Mouse (Mus musculus): ENCODE data around the gene Cds1. TPM values are rescaled to one million over a fixed set of nuclear protein-coding genes. Genes with fewer than 3 reads are reported as not detected.

The Cds1 gene
- polyA plus RNA-seq, 1 experiment from 2014 or later = 7.2 TPM

- H3K4me1 ChIP-seq (ENCODE audit: control insufficient read depth, insufficient read depth, low read length) = no peaks in the 10 kb centered on the region
- no peak overlapping the region for H3K27ac ChIP-seq (ENCODE audit: low read depth, low read length)
- no peaks in the 10 kb centered on the region for H3K27me3 ChIP-seq (ENCODE audit: control insufficient read depth, insufficient read depth, low read length)
- no peak overlapping the region for H3K9ac ChIP-seq (replicated peaks; ENCODE audit: low read depth, low read length)
- ATAC-seq (ENCODE audit: low read depth) = no peak
- H3K4me2 ChIP-seq (ENCODE audit: low read depth, low read length) = no peak overlapping the region
- no peak overlapping the region for H3K4me3 ChIP-seq (ENCODE audit: low read depth, low read length)
- no peaks in the 10 kb centered on the region for H3K36me3 ChIP-seq (ENCODE audit: control insufficient read depth, insufficient read depth, low read length)
- no peaks in the 10 kb centered on the region for H3K9me3 ChIP-seq (ENCODE audit: control insufficient read depth, low read length)
- 91% methylated on average over 2 of the region's 2 CpGs for WGBS
Measured at GRCm38 (mm10) chr5:101742014-101742413, 22.9 kb upstream of the Cds1 start.

- ATAC-seq (ENCODE audit: low read depth) = no peak
- 98% methylated on average over 8 of the region's 8 CpGs for WGBS
- no peak overlapping the region for H3K4me3 ChIP-seq (ENCODE audit: low read depth, low read length)
- H3K4me1 ChIP-seq (ENCODE audit: control insufficient read depth, insufficient read depth, low read length) = no peaks in the 10 kb centered on the region
- H3K27me3 ChIP-seq (ENCODE audit: control insufficient read depth, insufficient read depth, low read length) = no peaks in the 10 kb centered on the region
- H3K27ac ChIP-seq (ENCODE audit: low read depth, low read length) = no peak overlapping the region
- H3K36me3 ChIP-seq (ENCODE audit: control insufficient read depth, insufficient read depth, low read length) = no peaks in the 10 kb centered on the region
- H3K9me3 ChIP-seq (ENCODE audit: control insufficient read depth, low read length) = no peaks in the 10 kb centered on the region
- no peak overlapping the region for H3K4me2 ChIP-seq (ENCODE audit: low read depth, low read length)
- H3K9ac ChIP-seq (replicated peaks; ENCODE audit: low read depth, low read length) = no peak overlapping the region
Measured at GRCm38 (mm10) chr5:101742425-101742824, 22.5 kb upstream of the Cds1 start.

GRCm38 (mm10) chr5:101744886-101745285 is 20.0 kb upstream of the Cds1 start:
- 88% methylated on average over 6 of the region's 6 CpGs for WGBS
- H3K4me1 ChIP-seq (ENCODE audit: control insufficient read depth, insufficient read depth, low read length) = no peaks in the 10 kb centered on the region
- no peaks in the 10 kb centered on the region for H3K36me3 ChIP-seq (ENCODE audit: control insufficient read depth, insufficient read depth, low read length)
- no peak overlapping the region for H3K4me2 ChIP-seq (ENCODE audit: low read depth, low read length)
- ATAC-seq (ENCODE audit: low read depth) = no peak
- H3K4me3 ChIP-seq (ENCODE audit: low read depth, low read length) = no peak overlapping the region
- no peak overlapping the region for H3K9ac ChIP-seq (replicated peaks; ENCODE audit: low read depth, low read length)
- no peak overlapping the region for H3K27ac ChIP-seq (ENCODE audit: low read depth, low read length)
- no peaks in the 10 kb centered on the region for H3K27me3 ChIP-seq (ENCODE audit: control insufficient read depth, insufficient read depth, low read length)
- no peaks in the 10 kb centered on the region for H3K9me3 ChIP-seq (ENCODE audit: control insufficient read depth, low read length)

- Histone ChIP-seq H3K36me3 (ENCODE audit: control insufficient read depth, insufficient read depth, low read length) (no peaks in the 10 kb centered on the region), H3K27me3 (ENCODE audit: control insufficient read depth, insufficient read depth, low read length) (no peaks in the 10 kb centered on the region), H3K4me2 (ENCODE audit: low read depth, low read length) (no peak overlapping the region), H3K4me1 (ENCODE audit: control insufficient read depth, insufficient read depth, low read length) (no peaks in the 10 kb centered on the region), H3K27ac (ENCODE audit: low read depth, low read length) (no peak overlapping the region), H3K4me3 (ENCODE audit: low read depth, low read length) (no peak overlapping the region), H3K9ac (replicated peaks; ENCODE audit: low read depth, low read length) (no peak overlapping the region), H3K9me3 (ENCODE audit: control insufficient read depth, low read length) (no peaks in the 10 kb centered on the region)
- WGBS = 88% methylated on average over 1 of the region's 1 CpGs
- no peak for ATAC-seq (ENCODE audit: low read depth)
Measured at GRCm38 (mm10) chr5:101753680-101754079, 11.2 kb upstream of the Cds1 start.

- no peak overlapping the region for H3K9ac ChIP-seq (replicated peaks; ENCODE audit: low read depth, low read length)
- no peak for ATAC-seq (ENCODE audit: low read depth)
- no peaks in the 10 kb centered on the region for H3K27me3 ChIP-seq (ENCODE audit: control insufficient read depth, insufficient read depth, low read length)
- no peak overlapping the region for H3K27ac ChIP-seq (ENCODE audit: low read depth, low read length)
- no peak overlapping the region for H3K4me3 ChIP-seq (ENCODE audit: low read depth, low read length)
- H3K9me3 ChIP-seq (ENCODE audit: control insufficient read depth, low read length) = no peaks in the 10 kb centered on the region
- H3K36me3 ChIP-seq (ENCODE audit: control insufficient read depth, insufficient read depth, low read length) = no peaks in the 10 kb centered on the region
- no peak overlapping the region for H3K4me2 ChIP-seq (ENCODE audit: low read depth, low read length)
- no peaks in the 10 kb centered on the region for H3K4me1 ChIP-seq (ENCODE audit: control insufficient read depth, insufficient read depth, low read length)
Measured at GRCm38 (mm10) chr5:101757669-101758068, 7.3 kb upstream of the Cds1 start.

GRCm38 (mm10) chr5:101761685-101762084 is 3.2 kb upstream of the Cds1 start:
- Histone ChIP-seq H3K27me3 (ENCODE audit: control insufficient read depth, insufficient read depth, low read length) (peaks cover 17% of the 10 kb centered on the region), H3K9ac (replicated peaks; ENCODE audit: low read depth, low read length) (no peak overlapping the region), H3K4me2 (ENCODE audit: low read depth, low read length) (no peak overlapping the region), H3K4me3 (ENCODE audit: low read depth, low read length) (no peak overlapping the region), H3K36me3 (ENCODE audit: control insufficient read depth, insufficient read depth, low read length) (no peaks in the 10 kb centered on the region), H3K27ac (ENCODE audit: low read depth, low read length) (no peak overlapping the region), H3K4me1 (ENCODE audit: control insufficient read depth, insufficient read depth, low read length) (peaks cover 4% of the 10 kb centered on the region; the same call in 1 of the 2 replicates), H3K9me3 (ENCODE audit: control insufficient read depth, low read length) (no peaks in the 10 kb centered on the region)
- ATAC-seq (ENCODE audit: low read depth) = no peak
- WGBS = 74% methylated on average over 4 of the region's 4 CpGs

- Histone ChIP-seq H3K4me1 (ENCODE audit: control insufficient read depth, insufficient read depth, low read length) (peaks cover 4% of the 10 kb centered on the region; the same call in 1 of the 2 replicates), H3K9ac (replicated peaks; ENCODE audit: low read depth, low read length) (no peak overlapping the region), H3K9me3 (ENCODE audit: control insufficient read depth, low read length) (no peaks in the 10 kb centered on the region), H3K27me3 (ENCODE audit: control insufficient read depth, insufficient read depth, low read length) (peaks cover 34% of the 10 kb centered on the region), H3K36me3 (ENCODE audit: control insufficient read depth, insufficient read depth, low read length) (no peaks in the 10 kb centered on the region), H3K4me2 (ENCODE audit: low read depth, low read length) (no peak overlapping the region), H3K27ac (ENCODE audit: low read depth, low read length) (no peak overlapping the region), H3K4me3 (ENCODE audit: low read depth, low read length) (no peak overlapping the region)
- WGBS = 19% methylated on average over 2 of the region's 2 CpGs
- no peak for ATAC-seq (ENCODE audit: low read depth)
Measured at GRCm38 (mm10) chr5:101763571-101763970, 1.4 kb upstream of the Cds1 start.

- ATAC-seq (ENCODE audit: low read depth) = no peak; the same call in 1 of the 2 replicates
- H3K27me3 ChIP-seq (ENCODE audit: control insufficient read depth, insufficient read depth, low read length) = peaks cover 34% of the 10 kb centered on the region
- WGBS = under 1% methylated on average over 26 of the region's 45 CpGs
Measured at GRCm38 (mm10) chr5:101765390-101765901, 516 bp downstream of the Cds1 start.

GRCm38 (mm10) chr5:101766248-101766647 is 1.3 kb downstream of the Cds1 start:
- Histone ChIP-seq H3K27ac (ENCODE audit: low read depth, low read length) (no peak overlapping the region), H3K4me1 (ENCODE audit: control insufficient read depth, insufficient read depth, low read length) (peaks cover 4% of the 10 kb centered on the region; the same call in 1 of the 2 replicates), H3K9me3 (ENCODE audit: control insufficient read depth, low read length) (no peaks in the 10 kb centered on the region), H3K4me2 (ENCODE audit: low read depth, low read length) (no peak overlapping the region), H3K9ac (replicated peaks; ENCODE audit: low read depth, low read length) (no peak overlapping the region), H3K4me3 (ENCODE audit: low read depth, low read length) (no peak overlapping the region), H3K27me3 (ENCODE audit: control insufficient read depth, insufficient read depth, low read length) (peaks cover 34% of the 10 kb centered on the region), H3K36me3 (ENCODE audit: control insufficient read depth, insufficient read depth, low read length) (no peaks in the 10 kb centered on the region)
- no peak for ATAC-seq (ENCODE audit: low read depth)
- WGBS = 43% methylated on average over 6 of the region's 6 CpGs

More at GRCm38 (mm10) chr5:101765390-101765901, 516 bp downstream of the Cds1 start:
- Histone ChIP-seq H3K36me3 (ENCODE audit: control insufficient read depth, insufficient read depth, low read length) (no peaks in the 10 kb centered on the region), H3K4me2 (ENCODE audit: low read depth, low read length) (peak overlapping the region; percentile 98), H3K9ac (replicated peaks; ENCODE audit: low read depth, low read length) (peak overlapping the region; percentile 56), H3K27ac (ENCODE audit: low read depth, low read length) (no peak overlapping the region), H3K4me1 (ENCODE audit: control insufficient read depth, insufficient read depth, low read length) (peaks cover 4% of the 10 kb centered on the region; the same call in 1 of the 2 replicates), H3K9me3 (ENCODE audit: control insufficient read depth, low read length) (no peaks in the 10 kb centered on the region), H3K4me3 (ENCODE audit: low read depth, low read length) (peak overlapping the region; percentile 68)

Measured in neural tube, embryonic 14.5 days (tissue).